Mouse (Mus musculus) liver, postnatal 0 days (tissue): ENCODE results near the gene 1700023F06Rik.

Experiments used
- CTCF ChIP-seq: sonication (generic); IDR thresholded peaks from 2 replicates; pipeline ENCODE4 v1.5.1; 2016; ENCODE audit warnings: antibody characterized with exemption, low read depth
- EP300 ChIP-seq: IDR thresholded peaks from 2 replicates; pipeline ENCODE4 v1.6.1; 2016; ENCODE audit warnings: antibody characterized with exemption, low read depth, mild to moderate bottlenecking

GRCm38 (mm10) chr11:103181911-103182310 is 26.4 kb downstream of the 1700023F06Rik start:
- TF ChIP-seq CTCF (no peak), EP300 (no peak)
